Mouse (Mus musculus) lung, postnatal 36 days (tissue): ENCODE data around the gene Tmem243.
"Not testable (repeated sequence)": the region's sequence is repeated elsewhere in the genome, so short reads cannot be mapped to it uniquely, and the experiment has no call there.

ENCODE experiments used
- DNase-seq: peaks from one replicate; pipeline ENCODE4 v3.0.0; 2022; ENCODE audit warnings: mixed read lengths

The Tmem243 gene

DNA sequence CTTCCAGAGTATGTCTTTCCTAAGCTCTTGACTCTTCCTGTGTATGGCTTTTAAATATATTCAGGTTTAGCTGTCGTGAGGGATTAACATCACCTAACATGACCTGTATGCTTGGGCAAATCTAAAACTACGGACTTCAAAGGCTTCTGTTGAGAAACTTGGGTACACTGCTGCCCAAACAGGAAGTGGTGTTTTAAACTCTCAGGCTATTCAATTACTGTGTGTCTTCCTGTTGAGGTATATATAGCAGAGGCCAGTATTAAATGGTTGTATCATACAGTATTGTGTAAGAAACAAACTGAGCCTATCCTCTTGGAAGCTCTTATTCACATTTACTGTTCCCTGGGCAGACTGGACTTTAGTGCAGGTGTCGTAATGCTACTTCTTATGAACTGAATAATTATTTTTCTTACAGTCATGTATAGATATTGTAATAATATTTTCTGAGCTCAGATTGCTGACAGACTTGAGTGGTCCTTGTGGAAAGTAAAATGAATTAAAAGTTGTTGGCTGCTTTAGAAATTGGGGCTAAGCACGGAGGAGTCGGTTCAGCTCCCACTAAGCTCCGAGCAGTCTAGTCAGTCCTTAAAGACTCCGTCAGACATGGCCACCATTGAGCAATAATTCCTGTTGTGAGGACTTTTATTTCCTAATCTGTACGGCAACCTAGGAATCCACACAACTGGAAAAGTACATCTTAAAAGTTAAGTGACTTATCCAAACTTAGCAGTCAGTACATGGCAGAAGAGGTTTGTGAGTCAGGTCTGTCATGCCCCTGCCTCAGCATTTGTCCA is 7.0 kb downstream of the Tmem243 start:
- DNase-seq, result peak; percentile 65

- DNase-seq, result peak; percentile 43
Observed at GRCm38 (mm10) chr5:9108490-9108889, 8.0 kb downstream of the Tmem243 start.

- DNase-seq, result peak; percentile 51
Observed at GRCm38 (mm10) chr5:9109582-9109981, 9.1 kb downstream of the Tmem243 start.

- DNase-seq, result no peak
Observed at GRCm38 (mm10) chr5:9111285-9111684, 10.8 kb downstream of the Tmem243 start.

- peak; percentile 91 for DNase-seq
Observed at GRCm38 (mm10) chr5:9111759-9112158, 11.3 kb downstream of the Tmem243 start.

GRCm38 (mm10) chr5:9114162-9114561 is 13.7 kb downstream of the Tmem243 start:
- no peak for DNase-seq

DNA sequence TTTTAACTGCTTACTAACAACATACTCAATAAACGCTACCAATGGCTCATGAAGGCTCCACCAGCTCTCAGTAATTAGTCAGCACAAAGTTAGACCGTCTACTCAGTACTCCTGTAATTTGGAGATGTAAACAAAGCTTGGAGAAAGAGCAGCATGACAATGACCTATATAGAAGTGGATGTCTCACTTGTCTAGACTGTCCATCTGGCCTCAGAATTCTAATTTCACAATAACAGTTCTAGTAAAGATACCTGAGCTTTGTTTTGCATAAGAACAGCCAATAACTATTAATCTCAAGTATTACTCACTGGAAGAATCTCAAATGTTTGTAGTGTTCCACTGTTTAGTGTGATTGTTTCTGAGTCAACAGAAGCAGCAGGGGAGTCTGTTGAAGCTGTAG is 23.7 kb downstream of the Tmem243 start:
- no peak for DNase-seq

DNA sequence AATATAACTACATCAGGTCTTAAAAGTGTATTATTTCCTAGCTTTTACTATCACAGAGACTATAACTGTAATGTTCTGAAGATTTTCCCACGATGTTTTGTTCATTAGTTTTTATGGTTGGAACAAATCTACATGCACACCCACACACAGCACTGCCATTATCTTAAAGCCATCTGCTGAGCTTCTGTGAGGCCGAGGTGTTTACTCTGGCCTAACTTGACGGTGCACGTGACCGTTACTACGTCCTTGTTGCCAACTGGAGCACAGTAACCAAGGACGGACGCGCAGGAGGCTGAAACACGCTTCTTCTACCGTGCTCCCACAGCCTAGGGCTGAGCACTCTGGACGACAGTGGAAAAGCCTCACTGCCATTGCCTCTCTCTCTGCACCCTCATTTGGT is 28.1 kb downstream of the Tmem243 start:
- no peak for DNase-seq

DNA sequence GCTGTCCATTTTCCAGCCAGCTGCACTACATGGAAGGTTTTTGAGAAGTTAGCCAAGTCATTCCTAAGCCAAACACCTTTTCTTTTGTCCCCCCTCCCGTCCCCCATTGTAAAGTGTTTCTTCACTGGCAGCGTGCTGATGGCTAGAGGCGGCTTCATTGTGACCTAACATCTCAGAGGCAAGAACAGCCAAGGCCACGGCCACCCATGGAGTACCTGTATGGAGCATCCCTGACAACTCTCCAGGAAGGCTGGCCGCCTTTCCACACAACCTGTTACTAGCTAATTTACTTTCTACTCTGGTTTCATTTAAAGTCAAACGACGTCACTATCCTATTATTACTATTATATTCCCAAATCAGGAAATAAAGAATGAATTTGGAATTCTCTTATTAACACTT is 31.3 kb downstream of the Tmem243 start:
- DNase-seq, result no peak

- DNase-seq, result no peak
Observed at GRCm38 (mm10) chr5:9135588-9135987, 35.1 kb downstream of the Tmem243 start.

DNA sequence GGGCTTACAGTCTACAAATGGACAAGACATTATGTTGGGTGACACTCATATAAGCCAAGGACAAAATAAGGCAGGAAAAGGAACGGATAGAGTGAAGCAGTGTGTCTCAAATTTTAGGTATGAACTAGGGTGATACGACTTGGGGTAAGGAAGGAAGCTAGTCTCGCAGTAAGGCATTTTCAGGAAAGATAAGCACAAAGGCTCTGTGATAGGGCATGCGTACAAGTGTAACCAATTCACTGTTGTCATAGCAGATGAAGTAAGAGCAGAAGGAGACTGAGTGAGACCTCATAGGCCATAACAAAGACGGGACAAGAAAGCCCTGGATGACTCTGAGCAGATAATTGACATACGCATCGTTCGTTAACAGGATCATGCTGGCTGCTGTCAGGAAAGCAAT is 40.3 kb downstream of the Tmem243 start:
- DNase-seq, result no peak

- DNase-seq, result no peak
Observed at GRCm38 (mm10) chr5:9142376-9142775, 41.9 kb downstream of the Tmem243 start.

GRCm38 (mm10) chr5:9149273-9149850 is 48.9 kb downstream of the Tmem243 start:
- DNase-seq, result peak; percentile 52

DNA sequence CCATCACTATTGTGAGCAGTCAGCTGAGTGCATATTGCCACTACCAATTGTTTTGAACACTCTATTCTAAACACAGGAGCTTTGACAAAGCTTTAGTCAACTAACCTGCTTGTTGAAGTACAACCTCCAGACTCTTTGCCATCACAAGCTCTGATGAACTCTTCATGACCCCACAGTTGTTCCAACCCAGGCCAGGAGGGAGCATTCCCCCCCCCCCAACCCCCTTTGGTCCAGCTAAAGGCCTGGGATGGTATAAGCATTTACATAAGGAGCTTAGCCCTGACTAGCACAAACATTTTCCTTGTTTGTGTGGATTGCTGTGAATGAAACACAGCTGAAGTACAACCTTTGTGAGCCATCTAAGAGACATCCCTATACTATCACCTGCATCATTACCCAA is 56.3 kb downstream of the Tmem243 start:
- DNase-seq, result no peak

DNA sequence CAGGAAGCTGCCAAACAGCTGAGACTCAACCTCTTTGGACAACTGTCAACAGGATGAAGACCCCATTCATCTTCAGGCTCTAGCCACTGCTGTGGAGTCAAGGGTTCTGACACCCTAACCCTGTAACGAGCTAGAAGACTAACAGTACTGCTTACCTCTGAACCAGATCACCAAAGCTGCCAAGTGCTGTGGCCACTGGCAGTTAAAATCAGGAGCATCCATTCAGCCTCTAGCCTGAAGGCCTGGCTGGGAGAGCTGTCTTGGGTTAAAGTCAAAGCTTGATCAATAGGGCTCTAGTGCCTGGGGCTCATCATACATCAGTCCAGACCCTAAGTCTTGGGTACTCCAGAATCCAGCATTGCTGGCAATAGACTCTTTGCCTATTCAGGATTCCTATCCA is 56.9 kb downstream of the Tmem243 start:
- no peak for DNase-seq

GRCm38 (mm10) chr5:9160831-9161455 is 60.5 kb downstream of the Tmem243 start:
- peak; percentile 38 for DNase-seq

GRCm38 (mm10) chr5:9161456-9162041 is 61.1 kb downstream of the Tmem243 start, which contains the start of gene Dmtf1:
TSS of gene Dmtf1 (minus strand) at chr5:9161776.
- peak; percentile 93 for DNase-seq

DNA sequence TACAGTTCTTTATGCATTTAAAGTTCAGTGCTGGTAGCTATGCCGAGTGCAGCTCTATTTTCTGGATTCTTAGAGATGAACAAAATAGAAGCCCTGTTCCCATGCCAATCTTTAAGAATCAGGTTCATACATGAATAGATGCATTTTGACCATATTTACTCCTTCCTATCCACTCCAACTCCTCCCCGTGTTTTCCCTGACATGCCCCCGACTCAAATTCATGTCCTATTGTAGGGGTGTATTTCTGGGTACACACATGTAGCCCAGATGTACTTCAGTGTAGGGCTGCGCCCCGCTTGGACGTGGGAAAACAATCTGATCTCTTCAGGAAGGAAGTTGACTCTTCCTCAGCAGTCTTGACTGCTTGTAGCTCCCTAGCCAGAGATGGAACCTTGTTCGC is 61.6 kb downstream of the Tmem243 start:
- no peak for DNase-seq

- no peak for DNase-seq
Observed at GRCm38 (mm10) chr5:9163411-9163810, 62.9 kb downstream of the Tmem243 start.

- DNase-seq, result not testable (repeated sequence)
Observed at GRCm38 (mm10) chr5:9165151-9165550, 64.7 kb downstream of the Tmem243 start.

- no peak for DNase-seq
Observed at GRCm38 (mm10) chr5:9166366-9166765, 65.9 kb downstream of the Tmem243 start.

- DNase-seq, result not testable (repeated sequence)
Observed at GRCm38 (mm10) chr5:9169328-9170005, 69.0 kb downstream of the Tmem243 start.

DNA sequence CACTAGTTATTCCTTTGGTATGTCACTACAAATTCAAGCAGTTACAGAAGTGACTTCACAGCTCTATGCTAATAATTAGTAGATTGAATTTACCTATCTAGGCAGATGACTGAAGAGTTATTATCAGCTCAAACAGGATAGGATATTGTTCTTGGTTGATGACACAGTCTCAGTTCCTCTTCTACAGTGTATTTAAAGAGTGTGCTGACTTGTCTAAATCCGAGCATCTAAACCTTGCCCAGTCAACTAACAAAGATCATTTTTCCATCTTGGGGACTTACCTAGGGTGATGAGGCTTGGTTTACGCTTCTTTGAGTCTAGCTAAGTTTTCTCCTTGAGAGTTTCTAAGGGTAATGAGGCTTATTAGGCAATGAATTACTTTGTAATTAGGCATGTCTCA is 72.8 kb downstream of the Tmem243 start:
- no peak for DNase-seq
